17 mouse cellular contexts compared by ENCODE assay signal in genomic region chr17:47988074-47988473, GRCm38 (mm10). TPM values are rescaled to one million over a fixed set of nuclear protein-coding genes. Genes with fewer than 3 reads are reported as not detected.
DNase-seq lines count a peak whose midpoint lies in the region; ATAC-seq and TF ChIP-seq lines count a peak whose summit lies in the region.
"Had no signal": no experiment of that assay in that cellular context is flagged by ENCODE, and none has a peak within 500 bp of the region (broad histone marks: within the 10 kb centered on the region; RNA-seq: fewer than 3 reads in every experiment).

No protein-coding gene starts in this region.

- no peak overlapping the region for H3K9ac ChIP-seq in limb, embryonic 13.5 days
- H3K9ac ChIP-seq in stomach, postnatal 0 days (ENCODE audit: low read length) = no peak overlapping the region
- H3K9ac ChIP-seq: neural tube, embryonic 15.5 days had no signal

- H3K27ac ChIP-seq in limb, embryonic 13.5 days = peak overlapping the region; percentile 90
- no peak overlapping the region for H3K27ac ChIP-seq in stomach, postnatal 0 days (replicated peaks)
- H3K27ac ChIP-seq: neural tube, embryonic 15.5 days had no signal

- no peak overlapping the region for H3K4me3 ChIP-seq in limb, embryonic 13.5 days
- H3K4me3 ChIP-seq in stomach, postnatal 0 days (ENCODE audit: low read depth, low read length) = no peak overlapping the region
- H3K4me3 ChIP-seq: gastrocnemius, adult 2 months; neural tube, embryonic 15.5 days had no signal

- DNase-seq in CD4-positive, CD25-positive, alpha-beta regulatory T cell, adult 2 months (ENCODE audit: low read depth, low spot score) = peak; percentile 38
- DNase-seq in ZHBTc4 (ENCODE audit: low read depth, low spot score) = peak; percentile 40
- DNase-seq in stomach, postnatal 0 days (ENCODE audit: low spot score) = no peak
- no peak for DNase-seq in lung, adult 18-20 months
- DNase-seq in frontal cortex, postnatal 14 days (ENCODE audit: low spot score in 2 of 2) = no peak
- DNase-seq: cerebellum, adult 11-12 months; kidney, postnatal 36 days; right cerebral cortex, adult 18-20 months had no signal

- H3K4me1 ChIP-seq in limb, embryonic 13.5 days = peaks cover 49% of the 10 kb centered on the region
- H3K4me1 ChIP-seq in stomach, postnatal 0 days (replicated peaks; ENCODE audit: control insufficient read depth, insufficient read depth) = peaks cover 4% of the 10 kb centered on the region; the same call in 1 of the 2 replicates

- TF ChIP-seq CTCF in stomach, postnatal 0 days (IDR thresholded peaks at IDR 0.05; ENCODE audit: low read depth) = no peak

- TF ChIP-seq EP300 in stomach, postnatal 0 days (optimal IDR thresholded peaks at IDR 0.05) = no peak

- 0 out of 2 replicates have a peak, but pooled peaks cover 3% of the 10 kb centered on the region for H3K27me3 ChIP-seq in limb, embryonic 13.5 days
- no peaks in the 10 kb centered on the region for H3K27me3 ChIP-seq in stomach, postnatal 0 days (ENCODE audit: control insufficient read depth, insufficient read depth, low read length)

- no peaks in the 10 kb centered on the region for H3K9me3 ChIP-seq in limb, embryonic 13.5 days
- H3K9me3 ChIP-seq in stomach, postnatal 0 days (ENCODE audit: control insufficient read depth, low read length) = no peaks in the 10 kb centered on the region
- H3K9me3 ChIP-seq: neural tube, embryonic 15.5 days had no signal

- 83% methylated on average over 8 of the region's 8 CpGs for WGBS in limb, embryonic 13.5 days
- whole genome bisulfite sequencing in stomach, postnatal 0 days = 66% methylated on average over 8 of the region's 8 CpGs

- no peak for ATAC-seq in CD4-positive, CD25-positive, alpha-beta regulatory T cell, adult 4 months
- no peak for ATAC-seq in limb, embryonic 13.5 days (ENCODE audit: low FRiP score, low read depth)
- ATAC-seq in stomach, postnatal 0 days (ENCODE audit: low FRiP score, low TSS enrichment) = 0 out of 2 replicates have a peak, but pooled peaks have one; percentile 28
- ATAC-seq in frontal cortex, adult (ENCODE audit: low TSS enrichment) = no peak

- H3K4me2 ChIP-seq in limb, embryonic 13.5 days (replicated peaks) = no peak overlapping the region
- no peak overlapping the region for H3K4me2 ChIP-seq in stomach, postnatal 0 days (replicated peaks; ENCODE audit: low read depth)
- H3K4me2 ChIP-seq: neural tube, embryonic 15.5 days had no signal

- H3K36me3 ChIP-seq in limb, embryonic 13.5 days = no peaks in the 10 kb centered on the region
- H3K36me3 ChIP-seq in stomach, postnatal 0 days (ENCODE audit: control insufficient read depth, insufficient read depth, low read length) = no peaks in the 10 kb centered on the region
- H3K36me3 ChIP-seq: neural tube, embryonic 15.5 days had no signal

RNA-seq across cellular contexts. Expression of gene 1700122O11Rik, which starts 50.0 kb away (rescaled TPM):
- not detected for polyA plus RNA-seq in CD4-positive, CD25-positive, alpha-beta regulatory T cell, adult 4 months (2017; shearing (Covaris generic))
- not detected in 2 replicates for polyA plus RNA-seq in limb, embryonic 13.5 days (2015; fragmentation: Nextera tagmentation; extraction: Ambion mirVana)
- polyA plus RNA-seq in stomach, postnatal 0 days (2015; fragmentation: Nextera tagmentation; extraction: Ambion mirVana) = not detected in 2 replicates
- polyA plus RNA-seq: cortical plate, adult 2 months; heart, embryonic 16.5 days; limb, embryonic 11.5 days; neural tube, embryonic 15.5 days; urinary bladder, adult 2 months had no signal

Comparison
In these comparisons a context has a peak if more than half of its experiments do, and no peak if none do; other contexts are left out.
1. DNase-seq: peak in CD4-positive, CD25-positive, alpha-beta regulatory T cell, adult 2 months (single experiment) and ZHBTc4 (single experiment); none in stomach, postnatal 0 days (single experiment), lung, adult 18-20 months (0 of 2) and frontal cortex, postnatal 14 days (0 of 2).